Mouse (Mus musculus) C2C12 (cell line): ENCODE results near the gene Gm1123.

Experiments
- CEBPB ChIP-seq: IDR thresholded peaks from one replicate; pipeline ENCODE4 v1.6.1; 2011; ENCODE audit warnings: low read depth, mild to moderate bottlenecking, control low read depth, moderate library complexity
- CTCF ChIP-seq: IDR thresholded peaks from one replicate; pipeline ENCODE4 v1.5.1; 2011; ENCODE audit not compliant: control insufficient read depth, insufficient read depth, insufficient read length
- MAX ChIP-seq: IDR thresholded peaks from one replicate; pipeline ENCODE4 v1.6.1; 2011; ENCODE audit warnings: mild to moderate bottlenecking, control low read depth
- MYOD1 ChIP-seq: IDR thresholded peaks from one replicate; pipeline ENCODE4 v1.6.1; 2011; ENCODE audit warnings: low read depth; ENCODE audit not compliant: control insufficient read depth, insufficient read length
- MYOG ChIP-seq: IDR thresholded peaks from one replicate; pipeline ENCODE4 v1.6.1; 2011; ENCODE audit not compliant: control insufficient read depth, insufficient read length; ENCODE audit errors: extremely low read depth
- USF1 ChIP-seq: IDR thresholded peaks from one replicate; pipeline ENCODE4 v1.6.1; 2011; ENCODE audit warnings: low read depth, mild to moderate bottlenecking, control low read depth, moderate library complexity

DNA sequence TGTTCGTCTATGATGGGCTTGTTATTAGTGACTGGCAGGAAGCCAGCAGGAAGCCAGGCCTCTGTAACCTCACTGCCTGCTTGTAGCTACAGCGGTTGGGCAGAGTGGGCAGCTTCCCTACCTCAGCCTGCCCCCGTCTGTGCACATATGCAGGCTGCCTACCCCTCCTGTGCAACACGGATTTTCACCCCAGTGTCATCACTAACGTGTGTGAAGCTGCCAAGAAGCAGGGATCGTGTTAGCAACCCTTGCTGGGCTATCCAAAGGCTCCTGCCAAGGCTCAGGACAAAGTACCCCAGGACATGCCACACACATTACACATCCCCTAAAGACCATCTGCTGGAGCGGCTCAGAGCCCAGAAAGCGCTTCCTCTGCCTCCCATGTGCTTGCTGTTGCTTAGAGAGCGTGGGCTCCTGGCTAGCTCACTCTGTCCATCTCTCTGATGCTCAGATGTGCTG is 35.6 kb downstream of the Gm1123 start:
- no peak for TF ChIP-seq CTCF
- no peak for TF ChIP-seq MYOG
- TF ChIP-seq USF1 = no peak
- no peak for TF ChIP-seq MYOD1
- TF ChIP-seq MAX = no peak
- TF ChIP-seq CEBPB = no peak
